Mouse (Mus musculus): ENCODE measurements at regions not wholly inside any gene's neighbourhood (a gene's known extent, or its start where the extent isn't known, plus 50 kb on each side); places are given as distances from the start of the nearest gene placed in this dataset.

GRCm38 (mm10) chr13:97408414-97409290, 167.7 kb downstream of the Enc1 start:
- no peak overlapping the region for H3K27ac ChIP-seq (replicated peaks; ENCODE audit: low read depth, low read length)
- 77% methylated on average over 22 of the region's 22 CpGs for WGBS
- 0 out of 2 replicates have a peak, but pooled peaks cover 4% of the 10 kb centered on the region for H3K27me3 ChIP-seq (ENCODE audit: control insufficient read depth, insufficient read depth, low read length)
- H3K9me3 ChIP-seq (ENCODE audit: control insufficient read depth, low read length) = no peaks in the 10 kb centered on the region
- ATAC-seq (ENCODE audit: low FRiP score, low read depth) (no peak), DNase-seq (ENCODE audit: low spot score) (peak; percentile 37)
- no peak overlapping the region for H3K4me3 ChIP-seq (replicated peaks; ENCODE audit: low read length)
- no peaks in the 10 kb centered on the region for H3K36me3 ChIP-seq (ENCODE audit: control insufficient read depth, insufficient read depth, low read length)
- no peak overlapping the region for H3K4me2 ChIP-seq (replicated peaks; ENCODE audit: low read depth, low read length, severe bottlenecking)
- H3K9ac ChIP-seq (ENCODE audit: low read depth, low read length, severe bottlenecking) = no peak overlapping the region
- peaks cover 17% of the 10 kb centered on the region for H3K4me1 ChIP-seq (ENCODE audit: control insufficient read depth, insufficient read depth, low read length)
- no peak for TF ChIP-seq POLR2A (IDR thresholded peaks at IDR 0.05; ENCODE audit: borderline replicate concordance, extremely low read depth, insufficient read depth, insufficient read length)

GRCm38 (mm10) chr13:97407773-97408172, 166.9 kb downstream of the Enc1 start:
- Histone ChIP-seq H3K36me3 (ENCODE audit: control insufficient read depth, insufficient read depth, low read length) (no peaks in the 10 kb centered on the region), H3K9ac (ENCODE audit: low read depth, low read length, severe bottlenecking) (no peak overlapping the region), H3K27me3 (ENCODE audit: control insufficient read depth, insufficient read depth, low read length) (0 out of 2 replicates have a peak, but pooled peaks cover 4% of the 10 kb centered on the region), H3K27ac (replicated peaks; ENCODE audit: low read depth, low read length) (no peak overlapping the region), H3K4me2 (replicated peaks; ENCODE audit: low read depth, low read length, severe bottlenecking) (no peak overlapping the region), H3K4me3 (replicated peaks; ENCODE audit: low read length) (no peak overlapping the region), H3K4me1 (ENCODE audit: control insufficient read depth, insufficient read depth, low read length) (peaks cover 17% of the 10 kb centered on the region), H3K9me3 (ENCODE audit: control insufficient read depth, low read length) (no peaks in the 10 kb centered on the region)
- ATAC-seq (ENCODE audit: low FRiP score, low read depth) (no peak), DNase-seq (ENCODE audit: low spot score) (no peak)
- 54% methylated on average over 2 of the region's 2 CpGs for WGBS
- no peak for TF ChIP-seq POLR2A (IDR thresholded peaks at IDR 0.05; ENCODE audit: borderline replicate concordance, extremely low read depth, insufficient read depth, insufficient read length)

- H3K27ac ChIP-seq (replicated peaks; ENCODE audit: low read depth, low read length) = no peak overlapping the region
- no peak overlapping the region for H3K4me2 ChIP-seq (replicated peaks; ENCODE audit: low read depth, low read length, severe bottlenecking)
- no peak for TF ChIP-seq POLR2A (IDR thresholded peaks at IDR 0.05; ENCODE audit: borderline replicate concordance, extremely low read depth, insufficient read depth, insufficient read length)
- DNase-seq (ENCODE audit: low spot score) = peak; percentile 26
- H3K4me3 ChIP-seq (replicated peaks; ENCODE audit: low read length) = no peak overlapping the region
- H3K36me3 ChIP-seq (ENCODE audit: control insufficient read depth, insufficient read depth, low read length) = no peaks in the 10 kb centered on the region
- no peaks in the 10 kb centered on the region for H3K9me3 ChIP-seq (ENCODE audit: control insufficient read depth, low read length)
- no peak overlapping the region for H3K9ac ChIP-seq (ENCODE audit: low read depth, low read length, severe bottlenecking)
- peaks cover 17% of the 10 kb centered on the region for H3K4me1 ChIP-seq (ENCODE audit: control insufficient read depth, insufficient read depth, low read length)
- H3K27me3 ChIP-seq (ENCODE audit: control insufficient read depth, insufficient read depth, low read length) = 0 out of 2 replicates have a peak, but pooled peaks cover 4% of the 10 kb centered on the region
- ATAC-seq (ENCODE audit: low FRiP score, low read depth) = no peak
- 32% methylated on average over 7 of the region's 7 CpGs for WGBS
Observed at GRCm38 (mm10) chr13:97406678-97407077, 165.8 kb downstream of the Enc1 start.

GRCm38 (mm10) chr13:97402164-97402761, 161.4 kb downstream of the Enc1 start:
- ATAC-seq (ENCODE audit: low FRiP score, low read depth) = no peak
- Histone ChIP-seq H3K9me3 (ENCODE audit: control insufficient read depth, low read length) (no peaks in the 10 kb centered on the region), H3K4me1 (ENCODE audit: control insufficient read depth, insufficient read depth, low read length) (no peaks in the 10 kb centered on the region), H3K36me3 (ENCODE audit: control insufficient read depth, insufficient read depth, low read length) (no peaks in the 10 kb centered on the region), H3K4me3 (replicated peaks; ENCODE audit: low read length) (no peak overlapping the region), H3K27ac (replicated peaks; ENCODE audit: low read depth, low read length) (no peak overlapping the region), H3K4me2 (replicated peaks; ENCODE audit: low read depth, low read length, severe bottlenecking) (no peak overlapping the region), H3K9ac (ENCODE audit: low read depth, low read length, severe bottlenecking) (no peak overlapping the region), H3K27me3 (ENCODE audit: control insufficient read depth, insufficient read depth, low read length) (0 out of 2 replicates have a peak, but pooled peaks cover 4% of the 10 kb centered on the region)
- 89% methylated on average over 10 of the region's 10 CpGs for WGBS
- no peak for TF ChIP-seq POLR2A (IDR thresholded peaks at IDR 0.05; ENCODE audit: borderline replicate concordance, extremely low read depth, insufficient read depth, insufficient read length)
- DNase-seq (ENCODE audit: low spot score) = no peak

GRCm38 (mm10) chr13:97401620-97402019, 160.7 kb downstream of the Enc1 start:
- WGBS = 81% methylated on average over 7 of the region's 7 CpGs
- no peaks in the 10 kb centered on the region for H3K4me1 ChIP-seq (ENCODE audit: control insufficient read depth, insufficient read depth, low read length)
- no peaks in the 10 kb centered on the region for H3K9me3 ChIP-seq (ENCODE audit: control insufficient read depth, low read length)
- no peak for TF ChIP-seq POLR2A (IDR thresholded peaks at IDR 0.05; ENCODE audit: borderline replicate concordance, extremely low read depth, insufficient read depth, insufficient read length)
- DNase-seq (ENCODE audit: low spot score) (no peak), ATAC-seq (ENCODE audit: low FRiP score, low read depth) (no peak)
- no peak overlapping the region for H3K4me3 ChIP-seq (replicated peaks; ENCODE audit: low read length)
- H3K9ac ChIP-seq (ENCODE audit: low read depth, low read length, severe bottlenecking) = no peak overlapping the region
- no peak overlapping the region for H3K27ac ChIP-seq (replicated peaks; ENCODE audit: low read depth, low read length)
- 0 out of 2 replicates have a peak, but pooled peaks cover 4% of the 10 kb centered on the region for H3K27me3 ChIP-seq (ENCODE audit: control insufficient read depth, insufficient read depth, low read length)
- no peak overlapping the region for H3K4me2 ChIP-seq (replicated peaks; ENCODE audit: low read depth, low read length, severe bottlenecking)
- H3K36me3 ChIP-seq (ENCODE audit: control insufficient read depth, insufficient read depth, low read length) = no peaks in the 10 kb centered on the region
